ENCODE assay signal across 25 mouse cellular contexts in genomic region chr5:137534762-137535161, GRCm38 (mm10). TPM values are rescaled to one million over a fixed set of nuclear protein-coding genes. Genes with fewer than 3 reads are reported as not detected.
DNase-seq lines count a peak whose midpoint lies in the region; ATAC-seq and TF ChIP-seq lines count a peak whose summit lies in the region.
"Had no signal": no experiment of that assay in that cellular context is flagged by ENCODE, and none has a peak within 500 bp of the region (broad histone marks: within the 10 kb centered on the region; RNA-seq: fewer than 3 reads in every experiment).

No protein-coding gene starts in this region.

- TF ChIP-seq POLR2A in small intestine, adult 2 months (IDR thresholded peaks at IDR 0.05; ENCODE audit: low read depth, low read length), result no peak

- peaks cover 10% of the 10 kb centered on the region for H3K36me3 ChIP-seq in megakaryocyte, embryonic 14.5 days (replicated peaks; ENCODE audit: low read length)
- H3K36me3 ChIP-seq in intestine, postnatal 0 days (ENCODE audit: control insufficient read depth, insufficient read depth), result peaks cover 6% of the 10 kb centered on the region; the same call in 1 of the 2 replicates
- H3K36me3 ChIP-seq in small intestine, adult 2 months (ENCODE audit: control insufficient read depth, insufficient read depth, low read length), result peaks cover 5% of the 10 kb centered on the region

- no peak overlapping the region for H3K4me2 ChIP-seq in intestine, postnatal 0 days (replicated peaks; ENCODE audit: low read depth)
- H3K4me2 ChIP-seq: heart, embryonic 11.5 days; hindbrain, embryonic 13.5 days; lung, embryonic 14.5 days had no signal

- peaks cover 35% of the 10 kb centered on the region for H3K4me1 ChIP-seq in megakaryocyte, embryonic 14.5 days
- 0 out of 2 replicates have a peak, but pooled peaks cover 9% of the 10 kb centered on the region for H3K4me1 ChIP-seq in intestine, postnatal 0 days (replicated peaks; ENCODE audit: control insufficient read depth, insufficient read depth, low read length)
- peaks cover 8% of the 10 kb centered on the region for H3K4me1 ChIP-seq in small intestine, adult 2 months (ENCODE audit: control insufficient read depth, insufficient read depth, insufficient read length, low read length)

- H3K27me3 ChIP-seq in megakaryocyte, embryonic 14.5 days (replicated peaks), result peaks cover 15% of the 10 kb centered on the region
- no peaks in the 10 kb centered on the region for H3K27me3 ChIP-seq in intestine, postnatal 0 days (replicated peaks; ENCODE audit: control insufficient read depth, insufficient read depth, low read length)
- H3K27me3 ChIP-seq in small intestine, adult 2 months (ENCODE audit: control insufficient read depth, insufficient read depth, low read length), result no peaks in the 10 kb centered on the region
- H3K27me3 ChIP-seq: hindbrain, embryonic 13.5 days had no signal

- ATAC-seq in megakaryocyte, adult 5-6 weeks (ENCODE audit: poor library complexity, severe bottlenecking), result no peak
- no peak for ATAC-seq in intestine, postnatal 0 days
- ATAC-seq: forebrain, postnatal 0 days; inflammation-experienced regulatory T-cells, adult 6 months had no signal

- WGBS in intestine, postnatal 0 days, result 92% methylated on average over 3 of the region's 3 CpGs
- 71% methylated on average over 3 of the region's 3 CpGs for WGBS in small intestine, adult 2 months

- TF ChIP-seq CTCF in gastrocnemius, adult 2 months (IDR thresholded peaks at IDR 0.05), result no peak
- TF ChIP-seq CTCF in intestine, postnatal 0 days (IDR thresholded peaks at IDR 0.05; ENCODE audit: low read depth), result no peak
- TF ChIP-seq CTCF in small intestine, adult 2 months (IDR thresholded peaks at IDR 0.05; ENCODE audit: extremely low read depth, insufficient read length, insufficient replicate concordance, low read depth, low read length), result no peak
- no peak for TF ChIP-seq CTCF in left cerebral cortex, adult 2 months (IDR thresholded peaks at IDR 0.05)

- DNase-seq in gastrocnemius, adult 2 months, result peak; percentile 42
- DNase-seq in gastrocnemius, postnatal 14 days, result no peak
- no peak for DNase-seq in left cerebral cortex, adult 2 months (ENCODE audit: extremely low spot score in 1 of 2, low spot score in 2 of 2)
- DNase-seq: adrenal gland, adult 2 months; cerebellum, adult 2 months; forebrain, postnatal 0 days; heart, postnatal 10 days; lung, embryonic 14.5 days; retina, postnatal 1 day; right cerebral cortex, postnatal 4 days; thymus, postnatal 36 days had no signal

- intact Hi-C loops in gastrocnemius, adult 2 months (cut with DNase I), result loop anchor here (5.0 kb wide), 2 partner anchors 68 to 638 kb away; partner anchors contain the start of genes Ap4m1, Mcm7 and Mospd3
- intact Hi-C loops in gastrocnemius, postnatal 14 days (cut with DNase I; ENCODE audit: low total_unique reads), result no loop called here
- intact Hi-C loops in left cerebral cortex, adult 2 months (cut with DNase I), result loop anchor here (5.0 kb wide), 2 partner anchors 213 to 633 kb away; partner anchors contain the start of gene Tsc22d4

- peak overlapping the region; percentile 51; the same call in 1 of the 2 replicates for H3K27ac ChIP-seq in gastrocnemius, adult 2 months
- H3K27ac ChIP-seq in intestine, postnatal 0 days (ENCODE audit: low read depth, low read length), result peak overlapping the region; percentile 3; the same call in 1 of the 2 replicates
- H3K27ac ChIP-seq in small intestine, adult 2 months (ENCODE audit: insufficient read depth, low read depth, low read length), result peak overlapping the region; percentile 65
- no peak overlapping the region for H3K27ac ChIP-seq in left cerebral cortex, adult 2 months

- H3K4me3 ChIP-seq in gastrocnemius, adult 2 months, result no peak overlapping the region
- peak overlapping the region; percentile 11 for H3K4me3 ChIP-seq in megakaryocyte, embryonic 14.5 days (replicated peaks)
- H3K4me3 ChIP-seq in intestine, postnatal 0 days (ENCODE audit: low read depth, low read length), result no peak overlapping the region
- H3K4me3 ChIP-seq in small intestine, adult 2 months (ENCODE audit: low read depth, low read length), result no peak overlapping the region
- no peak overlapping the region for H3K4me3 ChIP-seq in left cerebral cortex, adult 2 months
- H3K4me3 ChIP-seq: hindbrain, embryonic 13.5 days had no signal

- H3K9me3 ChIP-seq in megakaryocyte, embryonic 14.5 days, result peaks cover 7% of the 10 kb centered on the region
- H3K9me3 ChIP-seq in intestine, postnatal 0 days (ENCODE audit: control insufficient read depth), result no peaks in the 10 kb centered on the region
- H3K9me3 ChIP-seq: hindbrain, embryonic 13.5 days had no signal

- H3K9ac ChIP-seq in intestine, postnatal 0 days (ENCODE audit: low read depth, low read length), result no peak overlapping the region
- H3K9ac ChIP-seq: forebrain, postnatal 0 days; hindbrain, embryonic 13.5 days; lung, embryonic 14.5 days had no signal

RNA-seq across cellular contexts. Expression of gene Gnb2, which starts 1.5 kb away (rescaled TPM):
- 100 to 1,000 TPM; 118 to 148 TPM for total RNA-seq in gastrocnemius, adult 2 months (2021)
- 100 to 1,000 TPM; 194 to 231 TPM for total RNA-seq in gastrocnemius, postnatal 14 days (2021)
- polyA plus RNA-seq in megakaryocyte, embryonic 14.5 days (2012; ENCODE audit: insufficient read depth, low replicate concordance), result 332 and 439 TPM in 2 replicates
- 393 and 449 TPM in 2 replicates for total RNA-seq in megakaryocyte, adult 5-6 weeks (2015)
- total RNA-seq in megakaryocyte, adult 5-6 weeks (2017), result 377 and 389 TPM in 2 replicates
- polyA plus RNA-seq in intestine, postnatal 0 days (2015; fragmentation: Nextera tagmentation; extraction: Ambion mirVana), result 386 and 389 TPM in 2 replicates
- polyA plus RNA-seq in small intestine, adult 2 months (2012; rRNA removed), result 534 and 1,215 TPM in 2 replicates
- total RNA-seq in left cerebral cortex, adult 2 months (2021), result 100 to 1,000 TPM; 570 to 583 TPM

RNA-seq across cellular contexts. Expression of gene Epo, which starts 1.7 kb away (rescaled TPM):
- total RNA-seq in gastrocnemius, adult 2 months (2021), result not detected
- not detected for total RNA-seq in gastrocnemius, postnatal 14 days (2021)
- polyA plus RNA-seq in megakaryocyte, embryonic 14.5 days (2012; ENCODE audit: insufficient read depth, low replicate concordance), result not detected in 2 replicates
- total RNA-seq in megakaryocyte, adult 5-6 weeks (2015), result not detected in 2 replicates
- not detected in 2 replicates for total RNA-seq in megakaryocyte, adult 5-6 weeks (2017)
- not detected in 2 replicates for polyA plus RNA-seq in intestine, postnatal 0 days (2015; fragmentation: Nextera tagmentation; extraction: Ambion mirVana)
- not detected in 2 replicates for polyA plus RNA-seq in small intestine, adult 2 months (2012; rRNA removed)
- total RNA-seq in left cerebral cortex, adult 2 months (2021), result not detected
- total RNA-seq: adrenal gland, adult 2 months; forebrain, postnatal 0 days; heart, postnatal 10 days; layer of hippocampus, postnatal 25 days; left cerebral cortex, postnatal 25 days had no signal
- polyA plus RNA-seq: adrenal gland, adult 2 months; brain, embryonic 14.5 days; cerebellum, adult 2 months; embryonic facial prominence, embryonic 14.5 days; forebrain, postnatal 0 days; gonadal fat pad, adult 2 months; heart, embryonic 11.5 days; hindbrain, embryonic 13.5 days; inflammation-experienced regulatory T-cells, adult 6 months; kidney, embryonic 14.5 days; large intestine, adult 2 months had no signal

RNA-seq across cellular contexts. Expression of gene Gigyf1, which starts 16.4 kb away (rescaled TPM):
- 10 to 100 TPM; 20.9 to 24.7 TPM for total RNA-seq in gastrocnemius, adult 2 months (2021)
- 10 to 100 TPM; 13.4 to 18.5 TPM for total RNA-seq in gastrocnemius, postnatal 14 days (2021)
- 13.2 and 15.3 TPM in 2 replicates for polyA plus RNA-seq in megakaryocyte, embryonic 14.5 days (2012; ENCODE audit: insufficient read depth, low replicate concordance)
- total RNA-seq in megakaryocyte, adult 5-6 weeks (2015), result 8.3 and 8.5 TPM in 2 replicates
- total RNA-seq in megakaryocyte, adult 5-6 weeks (2017), result 5.6 and 5.9 TPM in 2 replicates
- polyA plus RNA-seq in intestine, postnatal 0 days (2015; fragmentation: Nextera tagmentation; extraction: Ambion mirVana), result 4.7 and 6.4 TPM in 2 replicates
- polyA plus RNA-seq in small intestine, adult 2 months (2012; rRNA removed), result 7.3 and 15.7 TPM in 2 replicates
- total RNA-seq in left cerebral cortex, adult 2 months (2021), result 10 to 100 TPM; 58.1 to 59.9 TPM

RNA-seq across cellular contexts. Expression of gene Actl6b, which starts 18.6 kb away (rescaled TPM):
- not detected for total RNA-seq in gastrocnemius, adult 2 months (2021)
- total RNA-seq in gastrocnemius, postnatal 14 days (2021), result not detected
- polyA plus RNA-seq in megakaryocyte, embryonic 14.5 days (2012; ENCODE audit: insufficient read depth, low replicate concordance), result not detected in 2 replicates
- not detected in 2 replicates for total RNA-seq in megakaryocyte, adult 5-6 weeks (2015)
- total RNA-seq in megakaryocyte, adult 5-6 weeks (2017), result not detected in 2 replicates
- polyA plus RNA-seq in intestine, postnatal 0 days (2015; fragmentation: Nextera tagmentation; extraction: Ambion mirVana), result 2.1 and 2.9 TPM in 2 replicates
- polyA plus RNA-seq in small intestine, adult 2 months (2012; rRNA removed), result 0.47 and 1.0 TPM in 2 replicates
- total RNA-seq in left cerebral cortex, adult 2 months (2021), result 100 to 1,000 TPM; 103 to 111 TPM
- total RNA-seq: heart, postnatal 10 days had no signal
- polyA plus RNA-seq: inflammation-experienced regulatory T-cells, adult 6 months; kidney, embryonic 14.5 days; lung, embryonic 14.5 days had no signal

RNA-seq across cellular contexts. Expression of gene Pop7, which starts 32.4 kb away (rescaled TPM):
- total RNA-seq in gastrocnemius, adult 2 months (2021), result 10 to 100 TPM; 11.3 to 11.4 TPM
- 10 to 100 TPM; 15.9 to 16.1 TPM for total RNA-seq in gastrocnemius, postnatal 14 days (2021)
- 30.7 and 70.0 TPM in 2 replicates for polyA plus RNA-seq in megakaryocyte, embryonic 14.5 days (2012; ENCODE audit: insufficient read depth, low replicate concordance)
- 20.4 and 27.5 TPM in 2 replicates for total RNA-seq in megakaryocyte, adult 5-6 weeks (2015)
- 11.9 and 14.9 TPM in 2 replicates for total RNA-seq in megakaryocyte, adult 5-6 weeks (2017)
- polyA plus RNA-seq in intestine, postnatal 0 days (2015; fragmentation: Nextera tagmentation; extraction: Ambion mirVana), result 47.9 and 50.4 TPM in 2 replicates
- polyA plus RNA-seq in small intestine, adult 2 months (2012; rRNA removed), result 23.1 and 36.6 TPM in 2 replicates
- total RNA-seq in left cerebral cortex, adult 2 months (2021), result 10 to 100 TPM; 30.4 to 35.9 TPM
